Mouse (Mus musculus) lung, embryonic 16.5 days (tissue): ENCODE data around the gene Lin37. TPM values are rescaled to one million over a fixed set of nuclear protein-coding genes. Genes with fewer than 3 reads are reported as not detected.
A peak's percentile ranks its signal among the peaks of the same experiment; 100 is the strongest.

Experiments
- ATAC-seq: fragments of 200-750 bp; cut with Nextera tagmentation; 2 replicates; pipeline ENCODE4 v1.8.0; 2017; ENCODE audit warnings: low read depth, mild to moderate bottlenecking, moderate library complexity
- H3K27ac ChIP-seq: fragments of 300-500 bp; sonication (generic); 2 replicates; pipeline ENCODE4 v1.5.1; 2014; ENCODE audit warnings: mild to moderate bottlenecking, control low read depth, low read length
- H3K27me3 ChIP-seq: fragments of 300-500 bp; sonication (generic); 2 replicates; pipeline ENCODE4 v1.6.1; 2014; ENCODE audit warnings: low read depth, low read length, mixed read lengths; ENCODE audit not compliant: control insufficient read depth, insufficient read depth
- H3K36me3 ChIP-seq: fragments of 300-500 bp; sonication (generic); 2 replicates; pipeline ENCODE4 v1.6.1; 2014; ENCODE audit warnings: low read length; ENCODE audit not compliant: control insufficient read depth, insufficient read depth
- H3K4me1 ChIP-seq: fragments of 300-500 bp; sonication (generic); replicated peaks from 2 replicates; pipeline ENCODE4 v1.6.1; 2014; ENCODE audit warnings: low read length, mixed read lengths; ENCODE audit not compliant: control insufficient read depth, insufficient read depth
- H3K4me2 ChIP-seq: fragments of 300-500 bp; sonication (generic); 2 replicates; pipeline ENCODE4 v1.6.1; 2014; ENCODE audit warnings: low read depth, low read length, control low read depth
- H3K4me3 ChIP-seq: fragments of 300-500 bp; sonication (generic); 2 replicates; pipeline ENCODE4 v1.5.1; 2014; ENCODE audit warnings: mild to moderate bottlenecking, low read length, control low read depth
- H3K9ac ChIP-seq: fragments of 300-500 bp; sonication (generic); 2 replicates; pipeline ENCODE4 v1.6.1; 2014; ENCODE audit warnings: low read length, control low read depth
- H3K9me3 ChIP-seq: fragments of 300-500 bp; sonication (generic); 2 replicates; pipeline ENCODE4 v1.6.1; 2016; ENCODE audit warnings: low read length; ENCODE audit not compliant: control insufficient read depth
- WGBS: fragments of 180-500 bp; shearing (Covaris S2); extraction: QIAGEN DNeasy Blood & Tissue Kit; methylation state at CpG from one replicate; pipeline ENCODE4 v1.1.7; 2014; 5-methylcytosine and 5-hydroxymethylcytosine counted together
- polyA plus RNA-seq: library from polyadenylated mRNA; unstranded; fragments of >200 nt; fragmentation: Nextera tagmentation; extraction: Ambion mirVana; gene quantifications from 2 replicates; pipeline ENCODE4 v1.2.1, GENCODE M21; 2015

Gene Lin37
- polyA plus RNA-seq = 38.1 and 46.1 TPM in 2 replicates

GRCm38 (mm10) chr7:30559443-30559954, at the start of gene Lin37:
Gene Lin37, minus strand, starts transcription at chr7:30559838.
- Histone ChIP-seq H3K9ac (peak within 1 kb of the TSS; percentile 83), H3K27ac (peak within 1 kb of the TSS; percentile 44; the same call in 1 of the 2 replicates), H3K36me3 (peaks cover 17% of the 10 kb centered on the region), H3K27me3 (no peaks in the 10 kb centered on the region), H3K4me3 (peak within 1 kb of the TSS; percentile 71), H3K4me2 (peak within 1 kb of the TSS; percentile 94), H3K4me1 (peaks cover 16% of the 10 kb centered on the region), H3K9me3 (no peaks in the 10 kb centered on the region)
- under 1% methylated on average over 20 of the region's 20 CpGs for WGBS
- peak; percentile 88 for ATAC-seq

GRCm38 (mm10) chr7:30608476-30608875, 48.8 kb upstream of the Lin37 start:
- no peaks in the 10 kb centered on the region for H3K4me1 ChIP-seq
- 47% methylated on average over 15 of the region's 16 CpGs for WGBS

GRCm38 (mm10) chr7:30607706-30608309, 48.2 kb upstream of the Lin37 start:
- ATAC-seq = peak; percentile 75; the same call in 1 of the 2 replicates
- Histone ChIP-seq H3K27ac (no peak overlapping the region), H3K4me1 (peaks cover 3% of the 10 kb centered on the region), H3K4me3 (no peak overlapping the region), H3K4me2 (no peak overlapping the region), H3K9ac (peak overlapping the region; percentile 5; the same call in 1 of the 2 replicates), H3K9me3 (no peaks in the 10 kb centered on the region), H3K36me3 (no peaks in the 10 kb centered on the region), H3K27me3 (no peaks in the 10 kb centered on the region)
- 25% methylated on average over 8 of the region's 8 CpGs for WGBS

More at GRCm38 (mm10) chr7:30608476-30608875, 48.8 kb upstream of the Lin37 start:
- Histone ChIP-seq H3K27me3 (no peaks in the 10 kb centered on the region), H3K36me3 (no peaks in the 10 kb centered on the region), H3K27ac (no peak overlapping the region), H3K4me3 (no peak overlapping the region), H3K4me2 (no peak overlapping the region), H3K9me3 (no peaks in the 10 kb centered on the region), H3K9ac (peak overlapping the region; percentile 5; the same call in 1 of the 2 replicates)
- no peak for ATAC-seq

GRCm38 (mm10) chr7:30604944-30605343, 45.3 kb upstream of the Lin37 start:
- Histone ChIP-seq H3K4me3 (no peak overlapping the region), H3K4me1 (peaks cover 3% of the 10 kb centered on the region), H3K27me3 (no peaks in the 10 kb centered on the region), H3K4me2 (no peak overlapping the region), H3K27ac (no peak overlapping the region), H3K36me3 (no peaks in the 10 kb centered on the region), H3K9ac (no peak overlapping the region), H3K9me3 (no peaks in the 10 kb centered on the region)
- WGBS = 80% methylated on average over 8 of the region's 8 CpGs
- no peak for ATAC-seq

- no peak overlapping the region for H3K9ac ChIP-seq
- H3K9me3 ChIP-seq = no peaks in the 10 kb centered on the region
- no peak overlapping the region for H3K4me3 ChIP-seq
- H3K27me3 ChIP-seq = no peaks in the 10 kb centered on the region
- H3K27ac ChIP-seq = 0 out of 2 replicates have a peak overlapping the region, but pooled peaks have one; percentile 17
- no peak for ATAC-seq
- no peak overlapping the region for H3K4me2 ChIP-seq
- WGBS = 52% methylated on average over 8 of the region's 8 CpGs
- no peaks in the 10 kb centered on the region for H3K36me3 ChIP-seq
- peaks cover 3% of the 10 kb centered on the region for H3K4me1 ChIP-seq
Measured at GRCm38 (mm10) chr7:30604424-30604823, 44.8 kb upstream of the Lin37 start.

GRCm38 (mm10) chr7:30602583-30602982, 42.9 kb upstream of the Lin37 start:
- 13% methylated on average over 3 of the region's 3 CpGs for WGBS
- no peak overlapping the region for H3K4me2 ChIP-seq
- H3K36me3 ChIP-seq = no peaks in the 10 kb centered on the region
- peak overlapping the region; percentile 93 for H3K27ac ChIP-seq
- H3K4me1 ChIP-seq = peaks cover 7% of the 10 kb centered on the region
- no peak overlapping the region for H3K4me3 ChIP-seq
- peak; percentile 77 for ATAC-seq
- no peak overlapping the region for H3K9ac ChIP-seq
- H3K9me3 ChIP-seq = no peaks in the 10 kb centered on the region
- no peaks in the 10 kb centered on the region for H3K27me3 ChIP-seq

GRCm38 (mm10) chr7:30600651-30601050, 41.0 kb upstream of the Lin37 start:
- H3K9ac ChIP-seq = peak overlapping the region; percentile 21
- H3K4me1 ChIP-seq = peaks cover 7% of the 10 kb centered on the region
- WGBS = 49% methylated on average over 7 of the region's 7 CpGs
- H3K4me2 ChIP-seq = peak overlapping the region; percentile 4; the same call in 1 of the 2 replicates
- H3K27ac ChIP-seq = peak overlapping the region; percentile 93
- no peaks in the 10 kb centered on the region for H3K36me3 ChIP-seq
- no peak overlapping the region for H3K4me3 ChIP-seq
- no peaks in the 10 kb centered on the region for H3K27me3 ChIP-seq
- ATAC-seq = peak; percentile 68
- no peaks in the 10 kb centered on the region for H3K9me3 ChIP-seq

- H3K4me3 ChIP-seq = no peak overlapping the region
- ATAC-seq = peak; percentile 90
- H3K36me3 ChIP-seq = no peaks in the 10 kb centered on the region
- under 1% methylated on average over 16 of the region's 16 CpGs for WGBS
- H3K27ac ChIP-seq = peak overlapping the region; percentile 96
- H3K9ac ChIP-seq = no peak overlapping the region
- peak overlapping the region; percentile 4 for H3K4me2 ChIP-seq
- H3K9me3 ChIP-seq = no peaks in the 10 kb centered on the region
- H3K27me3 ChIP-seq = no peaks in the 10 kb centered on the region
- H3K4me1 ChIP-seq = peaks cover 9% of the 10 kb centered on the region
Measured at GRCm38 (mm10) chr7:30599933-30600353, 40.3 kb upstream of the Lin37 start.

- Histone ChIP-seq H3K27ac (peak within 1 kb of the TSS; percentile 96), H3K36me3 (no peaks in the 10 kb centered on the region), H3K4me1 (peaks cover 9% of the 10 kb centered on the region), H3K27me3 (no peaks in the 10 kb centered on the region), H3K9ac (peak within 1 kb of the TSS; percentile 39; the same call in 1 of the 2 replicates), H3K9me3 (no peaks in the 10 kb centered on the region), H3K4me3 (peak within 1 kb of the TSS; percentile 12; the same call in 1 of the 2 replicates), H3K4me2 (peak within 1 kb of the TSS; percentile 36)
- no peak for ATAC-seq
- WGBS = 92% methylated on average over 12 of the region's 12 CpGs
Measured at GRCm38 (mm10) chr7:30598786-30599185, 39.1 kb upstream of the Lin37 start, which contains the start of gene Zbtb32. Gene Zbtb32, minus strand, starts transcription at chr7:30598909.
